Mouse (Mus musculus) liver, adult 2 months (tissue): Measurements from ENCODE around the gene Zmiz1.

Experiments used
- CTCF ChIP-seq: fragments of 200-500 bp; IDR thresholded peaks from 2 replicates; pipeline ENCODE4 v1.5.1; 2011; ENCODE audit warnings: low read depth, low read length, control low read depth
- POLR2A ChIP-seq: fragments of 200-500 bp; IDR thresholded peaks from 2 replicates; pipeline ENCODE4 v1.6.1; 2011; ENCODE audit warnings: low read length, control low read depth; ENCODE audit not compliant: insufficient read depth; ENCODE audit errors: extremely low read depth

- TF ChIP-seq CTCF = no peak
- no peak for TF ChIP-seq POLR2A
Measured at GRCm38 (mm10) chr14:25708917-25709316, 249.9 kb downstream of the Zmiz1 start.
